Mouse (Mus musculus) C2C12 (cell line): ENCODE measurements at regions not wholly inside any gene's neighbourhood (a gene's known extent, or its start where the extent isn't known, plus 50 kb on each side); places are given as distances from the start of the nearest gene placed in this dataset.

Experiments used
- H3K27me3 ChIP-seq: one replicate; pipeline ENCODE4 v1.6.1; 2011; ENCODE audit not compliant: control insufficient read depth, insufficient read depth, insufficient read length
- H3K36me3 ChIP-seq: one replicate; pipeline ENCODE4 v1.6.1; 2011; ENCODE audit not compliant: control insufficient read depth, insufficient read depth
- H3K4me3 ChIP-seq: one replicate; pipeline ENCODE4 v1.5.1; 2011; ENCODE audit warnings: mild to moderate bottlenecking, control low read depth; ENCODE audit not compliant: poor library complexity, insufficient read depth, severe bottlenecking
- H3K79me2 ChIP-seq: one replicate; pipeline ENCODE4 v1.6.1; 2011; ENCODE audit not compliant: control insufficient read depth, insufficient read depth
- H3K79me3 ChIP-seq: one replicate; pipeline ENCODE4 v1.6.1; 2011; ENCODE audit warnings: low read depth, control low read depth
- H3ac ChIP-seq: one replicate; pipeline ENCODE3; 2011; ENCODE audit warnings: low read depth; ENCODE audit not compliant: control insufficient read depth, insufficient read length
- CEBPB ChIP-seq: IDR thresholded peaks from one replicate; pipeline ENCODE4 v1.6.1; 2011; ENCODE audit warnings: low read depth, mild to moderate bottlenecking, control low read depth, moderate library complexity
- CTCF ChIP-seq: IDR thresholded peaks from one replicate; pipeline ENCODE4 v1.5.1; 2011; ENCODE audit not compliant: control insufficient read depth, insufficient read depth, insufficient read length
- FOSL1 ChIP-seq: IDR thresholded peaks from one replicate; pipeline ENCODE4 v1.8.0; 2011; ENCODE audit warnings: mild to moderate bottlenecking, low read length; ENCODE audit not compliant: poor library complexity, insufficient read depth, severe bottlenecking
- MAX ChIP-seq: IDR thresholded peaks from one replicate; pipeline ENCODE4 v1.6.1; 2011; ENCODE audit warnings: mild to moderate bottlenecking, control low read depth
- MYOD1 ChIP-seq: IDR thresholded peaks from one replicate; pipeline ENCODE4 v1.6.1; 2011; ENCODE audit warnings: low read depth; ENCODE audit not compliant: control insufficient read depth, insufficient read length
- MYOG ChIP-seq: IDR thresholded peaks from one replicate; pipeline ENCODE4 v1.6.1; 2011; ENCODE audit not compliant: control insufficient read depth, insufficient read length; ENCODE audit errors: extremely low read depth
- USF1 ChIP-seq: IDR thresholded peaks from one replicate; pipeline ENCODE4 v1.6.1; 2011; ENCODE audit warnings: low read depth, mild to moderate bottlenecking, control low read depth, moderate library complexity

DNA sequence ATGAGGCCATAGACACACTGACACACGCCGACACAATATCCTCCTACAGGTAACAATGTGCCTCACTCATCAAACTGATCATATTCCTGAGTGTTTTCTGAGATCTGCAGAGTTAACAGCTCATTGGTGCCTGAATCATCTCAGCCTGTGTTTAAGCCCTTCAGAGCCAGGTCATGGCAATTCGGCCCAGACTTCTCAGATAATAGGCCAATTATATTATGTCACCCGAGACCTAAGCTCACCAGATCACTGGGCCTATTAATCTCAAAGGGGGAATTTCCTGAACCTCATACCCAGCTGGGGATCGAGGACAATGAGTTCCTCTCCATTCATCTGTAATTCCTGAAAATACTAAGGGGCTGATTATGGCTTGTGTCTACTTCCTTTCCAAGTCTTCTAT is 208.4 kb downstream of the Ly86 start:
- Histone ChIP-seq H3K27me3 (no peaks in the 10 kb centered on the region), H3K4me3 (no peak overlapping the region), H3ac (no peak overlapping the region), H3K36me3 (no peaks in the 10 kb centered on the region), H3K79me3 (no peaks in the 10 kb centered on the region), H3K79me2 (no peaks in the 10 kb centered on the region)
- TF ChIP-seq CEBPB (no peak), MAX (no peak), MYOG (no peak), USF1 (no peak), CTCF (no peak)

DNA sequence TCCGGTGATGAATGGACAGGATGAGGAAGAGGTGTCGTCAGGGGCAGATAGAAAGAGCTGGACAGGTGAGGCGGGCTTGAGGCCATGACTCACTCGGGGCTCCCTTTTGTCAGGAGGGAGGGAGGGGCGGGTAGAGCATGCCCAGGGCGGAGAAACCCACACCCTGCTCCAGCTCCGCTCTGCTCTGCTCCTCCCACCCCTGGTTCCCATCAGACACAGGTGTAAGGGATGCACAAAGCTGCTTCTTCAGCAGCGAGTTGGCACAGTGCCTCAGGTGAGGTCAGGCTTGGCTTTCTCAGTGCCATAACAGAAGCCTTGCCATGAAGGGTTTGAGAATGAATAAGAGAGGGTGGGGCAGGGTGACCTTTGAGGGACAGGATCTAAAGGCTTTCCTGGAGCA is 212.2 kb downstream of the Ly86 start:
- TF ChIP-seq FOSL1 (no peak), USF1 (no peak), MYOG (no peak), CEBPB (no peak), CTCF (no peak), MYOD1 (no peak), MAX (no peak)
- no peaks in the 10 kb centered on the region for H3K79me3 ChIP-seq
- no peaks in the 10 kb centered on the region for H3K27me3 ChIP-seq
- no peaks in the 10 kb centered on the region for H3K36me3 ChIP-seq
- no peak overlapping the region for H3ac ChIP-seq
- H3K79me2 ChIP-seq: no peaks in the 10 kb centered on the region
- no peak overlapping the region for H3K4me3 ChIP-seq

DNA sequence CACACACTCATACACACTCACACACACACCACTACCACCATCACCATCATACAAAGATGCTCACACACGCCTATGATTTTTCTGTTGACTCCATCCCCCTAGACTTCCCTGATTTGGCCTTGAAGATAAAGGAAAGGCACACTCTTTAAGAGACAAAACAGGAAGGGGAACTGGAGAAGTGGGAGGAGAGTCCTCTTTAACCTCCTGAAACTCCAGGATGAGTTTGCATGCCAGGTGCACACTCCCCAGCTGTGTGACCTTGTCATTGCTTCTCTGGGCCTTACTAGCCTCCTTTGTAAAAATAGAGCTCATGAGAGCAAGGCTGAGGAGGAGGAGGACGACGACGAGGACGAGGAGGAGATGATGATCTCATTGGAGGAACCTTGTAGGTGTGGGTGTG is 212.8 kb downstream of the Ly86 start:
- Histone ChIP-seq H3K4me3 (no peak overlapping the region), H3K79me3 (no peaks in the 10 kb centered on the region), H3ac (no peak overlapping the region), H3K79me2 (no peaks in the 10 kb centered on the region), H3K27me3 (no peaks in the 10 kb centered on the region), H3K36me3 (no peaks in the 10 kb centered on the region)
- TF ChIP-seq CEBPB: no peak
- no peak for TF ChIP-seq CTCF
- TF ChIP-seq MAX: no peak
- TF ChIP-seq USF1: no peak
- no peak for TF ChIP-seq MYOG
- TF ChIP-seq FOSL1: no peak
- TF ChIP-seq MYOD1: no peak

DNA sequence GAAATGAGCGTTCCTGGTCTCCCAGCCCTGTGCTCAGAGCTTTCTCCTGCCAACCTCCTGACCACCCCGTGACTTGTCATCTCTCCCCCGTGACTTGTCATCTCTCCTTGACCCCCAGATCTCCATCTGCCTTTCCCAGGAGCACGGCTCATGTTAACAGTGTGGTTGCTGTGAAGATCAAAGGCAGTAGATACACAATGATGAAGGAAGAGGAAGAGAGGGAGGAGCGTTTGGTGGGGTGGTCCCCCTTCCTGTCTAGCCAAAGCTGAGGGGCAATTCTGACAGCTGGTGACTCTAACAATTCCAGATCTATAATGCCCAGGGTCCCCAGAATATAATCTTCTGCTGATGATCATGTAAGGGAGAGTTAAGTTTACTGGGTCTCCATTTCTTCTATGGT is 214.0 kb downstream of the Ly86 start:
- Histone ChIP-seq H3K27me3 (no peaks in the 10 kb centered on the region), H3ac (no peak overlapping the region), H3K4me3 (no peak overlapping the region), H3K79me2 (no peaks in the 10 kb centered on the region), H3K79me3 (no peaks in the 10 kb centered on the region), H3K36me3 (no peaks in the 10 kb centered on the region)
- no peak for TF ChIP-seq CTCF
- TF ChIP-seq MYOG: no peak
- no peak for TF ChIP-seq MAX
- no peak for TF ChIP-seq FOSL1
- no peak for TF ChIP-seq USF1
- no peak for TF ChIP-seq MYOD1
- TF ChIP-seq CEBPB: no peak

DNA sequence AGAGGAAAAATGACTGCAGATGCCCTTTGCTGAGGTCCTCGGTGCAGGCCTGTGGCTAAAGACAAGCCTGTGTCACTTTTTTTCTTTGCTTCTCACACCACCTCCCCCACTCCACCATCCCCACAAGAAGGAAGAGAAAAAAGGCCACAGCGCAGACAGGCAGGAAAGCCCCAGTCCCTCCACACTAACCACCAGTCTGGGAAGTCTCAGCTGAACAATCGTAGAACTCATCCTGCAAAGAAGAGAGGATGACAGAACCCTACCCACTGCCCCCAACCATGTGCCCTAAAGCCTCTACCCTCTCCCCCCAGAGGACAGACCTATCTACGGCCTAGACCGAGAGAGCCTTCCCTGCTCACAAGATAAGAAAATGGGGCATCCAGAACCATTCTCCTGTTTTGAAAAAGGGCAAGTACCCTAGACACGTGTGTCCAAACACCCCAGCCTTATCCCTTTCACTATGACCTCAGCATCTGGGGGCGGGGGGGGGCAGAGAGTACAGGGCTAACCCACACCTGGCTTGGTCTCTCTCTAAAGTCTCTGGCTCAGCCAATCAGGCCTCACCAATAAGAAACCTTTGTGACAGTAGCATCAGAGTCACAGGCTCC is 214.8 kb downstream of the Ly86 start:
- no peaks in the 10 kb centered on the region for H3K36me3 ChIP-seq
- H3K27me3 ChIP-seq: no peaks in the 10 kb centered on the region
- no peaks in the 10 kb centered on the region for H3K79me3 ChIP-seq
- H3K79me2 ChIP-seq: no peaks in the 10 kb centered on the region
- no peak overlapping the region for H3K4me3 ChIP-seq
- no peak overlapping the region for H3ac ChIP-seq
- TF ChIP-seq MYOD1 (no peak), CEBPB (no peak), MAX (no peak)

DNA sequence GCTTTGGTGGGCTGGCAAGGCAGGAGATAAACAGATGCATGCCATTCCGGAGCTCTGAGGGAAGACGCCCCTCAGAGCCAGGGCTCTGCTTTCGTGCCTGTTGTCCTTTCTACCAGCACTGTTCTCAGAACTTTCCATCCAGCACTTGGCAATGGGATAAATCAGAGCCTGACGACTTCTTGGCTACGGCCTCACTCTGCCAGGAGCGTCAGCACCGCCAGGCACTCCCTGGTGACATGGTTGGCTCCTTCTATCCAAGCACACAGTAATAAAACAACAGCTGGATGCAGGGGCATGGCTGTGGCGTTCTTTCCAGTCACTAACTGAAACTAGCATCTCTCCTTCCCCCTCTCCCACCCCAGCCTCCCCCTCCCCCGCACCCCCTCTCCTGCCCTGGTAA is 215.4 kb downstream of the Ly86 start:
- Histone ChIP-seq H3K79me2 (no peaks in the 10 kb centered on the region), H3K27me3 (no peaks in the 10 kb centered on the region), H3ac (no peak overlapping the region), H3K36me3 (no peaks in the 10 kb centered on the region), H3K79me3 (no peaks in the 10 kb centered on the region), H3K4me3 (no peak overlapping the region)
- no peak for TF ChIP-seq MYOG
- no peak for TF ChIP-seq MYOD1
- TF ChIP-seq CEBPB: no peak
- TF ChIP-seq CTCF: no peak
- TF ChIP-seq FOSL1: no peak
- TF ChIP-seq USF1: no peak
- no peak for TF ChIP-seq MAX

DNA sequence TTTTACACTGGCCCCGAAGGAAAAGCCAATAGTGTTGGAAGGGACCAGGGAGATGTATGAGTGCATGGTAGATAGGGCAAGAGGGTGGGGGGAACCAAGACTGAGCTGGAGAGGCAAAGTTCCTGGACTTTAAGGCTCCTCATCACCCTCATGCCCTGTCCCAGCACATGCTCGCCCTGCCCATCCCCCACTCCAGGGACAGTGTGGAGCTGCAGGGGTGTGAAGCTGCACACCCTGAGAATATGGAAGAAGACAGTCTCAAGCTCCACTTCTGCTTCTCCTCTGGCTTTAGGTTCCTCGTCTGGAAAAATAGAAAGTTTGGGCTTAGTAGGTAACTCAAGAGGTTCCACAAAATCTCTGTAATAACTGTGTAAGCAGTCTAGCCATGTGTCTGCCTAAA is 215.8 kb downstream of the Ly86 start:
- H3K79me3 ChIP-seq: no peaks in the 10 kb centered on the region
- no peaks in the 10 kb centered on the region for H3K36me3 ChIP-seq
- H3ac ChIP-seq: no peak overlapping the region
- no peak for TF ChIP-seq FOSL1
- no peak for TF ChIP-seq MAX
- no peak for TF ChIP-seq MYOG
- no peak for TF ChIP-seq CEBPB
- no peak for TF ChIP-seq CTCF
- TF ChIP-seq USF1: no peak
- no peak for TF ChIP-seq MYOD1
- H3K27me3 ChIP-seq: no peaks in the 10 kb centered on the region
- H3K4me3 ChIP-seq: no peak overlapping the region
- H3K79me2 ChIP-seq: no peaks in the 10 kb centered on the region
